Mouse (Mus musculus): ENCODE measurements around the gene Pnpla3.
A peak's percentile ranks its signal among the peaks of the same experiment; 100 is the strongest.
"Not testable (repeated sequence)": the region's sequence is repeated elsewhere in the genome, so short reads cannot be mapped to it uniquely, and the experiment has no call there.

Gene Pnpla3

DNA sequence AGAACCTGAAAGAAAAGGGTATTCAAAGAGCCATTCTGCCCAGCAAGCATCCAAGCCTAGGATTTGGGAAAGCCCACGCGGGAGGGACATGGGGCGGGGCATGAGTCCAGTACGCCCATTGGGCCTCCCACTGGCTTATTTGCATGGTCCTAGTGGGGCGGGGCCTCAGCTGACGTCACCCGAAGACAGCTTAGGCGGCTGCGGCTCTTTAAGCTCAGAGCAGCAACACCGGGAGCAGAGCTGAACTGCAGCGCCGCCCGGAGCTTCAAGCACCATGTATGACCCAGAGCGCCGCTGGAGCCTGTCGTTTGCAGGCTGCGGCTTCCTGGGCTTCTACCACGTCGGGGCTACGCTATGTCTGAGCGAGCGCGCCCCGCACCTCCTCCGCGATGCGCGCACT is at the start of gene Pnpla3:
Gene Pnpla3 (plus strand): TSS at position 238 of the 400 bp plus-strand sequence.
- DNase-seq (ENCODE audit: low spot score), result peak; percentile 98

DNA sequence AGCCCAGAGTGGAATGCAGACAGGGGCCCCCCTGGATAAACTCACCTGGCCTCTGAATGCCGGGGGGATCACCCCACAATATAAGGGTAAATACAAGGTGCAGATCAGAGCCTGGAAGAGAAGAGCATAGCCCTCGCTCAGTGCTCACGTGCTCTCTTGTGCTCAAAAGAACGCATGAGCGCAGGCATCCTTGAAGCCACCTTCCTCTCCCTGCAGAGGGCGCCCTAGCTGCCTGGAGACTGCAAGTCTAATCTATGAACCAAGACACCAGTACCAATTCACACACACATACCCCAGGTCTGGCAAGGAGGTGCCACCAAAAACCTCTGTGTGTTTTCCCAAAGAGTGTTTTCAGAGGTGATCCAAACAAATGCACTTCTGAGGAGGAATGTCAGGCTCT is 47.0 kb upstream of the Pnpla3 start:
- DNase-seq (ENCODE audit: low spot score), result peak; percentile 50

DNA sequence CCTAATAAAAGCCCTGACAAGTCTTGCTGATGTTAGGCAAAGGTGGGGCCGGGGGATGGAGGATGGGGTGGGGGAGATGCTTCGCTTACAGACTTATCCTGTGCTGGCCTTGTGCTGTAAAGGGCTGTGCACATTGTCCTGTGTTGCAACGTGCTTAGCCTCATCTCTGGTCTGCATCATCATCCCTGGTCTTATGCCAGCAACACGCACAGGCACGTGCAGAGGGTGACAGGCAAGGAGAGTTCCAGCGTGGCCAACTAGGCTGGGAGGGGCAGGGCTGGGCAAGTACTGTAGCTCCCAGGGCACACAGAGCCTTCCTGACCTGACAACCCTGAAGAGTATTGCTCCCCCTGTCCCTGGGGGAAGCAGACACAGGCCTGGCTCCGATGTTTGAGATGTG is 46.6 kb upstream of the Pnpla3 start:
- DNase-seq (ENCODE audit: low spot score), result no peak

DNA sequence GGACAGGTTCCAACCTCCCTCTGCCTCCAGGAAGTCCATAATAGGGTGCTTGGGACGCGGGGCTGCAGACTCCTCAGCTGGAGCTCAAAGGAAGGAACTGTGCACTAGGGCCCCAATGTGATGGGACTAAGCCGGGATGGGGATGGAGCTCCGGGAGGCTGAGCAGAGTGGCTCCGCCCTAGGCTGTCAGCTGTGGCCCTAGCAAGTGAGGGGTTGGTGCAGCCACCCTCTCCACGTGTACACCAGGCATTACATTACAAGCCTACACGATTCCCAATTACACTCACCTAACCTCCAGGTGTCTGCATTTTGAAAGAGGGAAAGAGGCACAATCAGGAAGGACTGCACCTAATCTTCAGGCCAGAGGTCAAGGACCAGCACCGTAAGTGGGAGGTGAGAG is 44.6 kb upstream of the Pnpla3 start, which contains the start of gene Pnpla5:
Gene Pnpla5 (minus strand): TSS at position 101 of the 400 bp plus-strand sequence.
- no peak for DNase-seq (ENCODE audit: low spot score)

DNA sequence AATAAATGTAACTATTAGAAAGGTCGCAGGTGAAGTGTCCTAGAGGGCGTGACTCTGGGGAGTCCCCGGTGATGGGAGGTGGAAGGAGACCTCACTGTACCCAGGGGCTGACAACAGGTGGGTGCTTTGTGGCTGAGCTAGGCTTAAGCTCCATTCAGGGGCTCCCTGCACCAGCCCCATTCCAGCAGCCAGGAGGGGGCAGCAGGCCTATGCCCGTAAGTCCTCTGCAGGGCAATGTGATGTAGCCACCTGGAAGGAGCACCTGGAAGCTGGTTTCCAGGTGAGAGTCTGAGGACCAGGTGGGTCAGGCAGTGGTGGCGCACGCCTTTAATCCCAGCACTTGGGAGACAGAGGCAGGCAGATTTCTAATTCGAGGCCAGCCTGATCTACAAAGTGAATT is 43.6 kb upstream of the Pnpla3 start:
- no peak for DNase-seq (ENCODE audit: low spot score)

DNA sequence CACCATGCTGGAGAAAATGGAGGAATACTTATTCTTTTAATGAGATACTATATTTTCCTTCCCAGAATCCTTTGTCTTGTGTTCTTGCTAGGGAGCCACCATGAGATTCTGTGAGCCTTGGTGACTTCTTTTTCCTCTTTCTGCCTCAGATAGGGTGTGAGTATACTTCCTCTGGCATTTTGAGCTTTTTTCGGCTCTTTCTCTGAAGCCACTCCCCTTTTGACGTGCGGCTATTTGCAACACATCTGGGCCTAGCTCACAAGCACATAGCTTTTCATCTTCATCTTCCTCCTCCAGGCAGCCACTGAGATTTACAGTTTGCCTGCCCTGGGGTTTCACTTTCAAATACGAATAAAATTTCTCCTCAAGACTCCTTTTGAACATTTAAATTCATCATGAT is 41.2 kb upstream of the Pnpla3 start:
- no peak for DNase-seq (ENCODE audit: low spot score)

DNA sequence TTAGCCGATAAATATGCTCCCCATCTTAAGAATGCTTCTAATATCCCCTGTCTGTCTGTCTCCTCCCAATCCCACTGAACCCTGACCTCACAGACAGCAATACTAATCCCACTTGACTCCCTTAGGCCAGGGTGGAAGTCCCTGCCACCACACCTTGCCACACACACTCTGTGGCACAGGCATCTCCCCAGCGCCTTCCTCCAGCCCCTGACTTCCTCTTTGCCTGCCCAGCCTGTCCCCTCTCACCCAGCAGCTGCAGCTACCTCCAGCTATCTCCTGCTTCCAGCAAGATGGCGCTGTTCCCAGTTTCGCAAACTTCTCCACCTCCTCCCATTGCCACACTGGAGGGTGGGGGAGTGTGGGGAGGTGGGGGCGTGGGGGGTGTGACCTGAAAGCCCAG is 40.8 kb upstream of the Pnpla3 start:
- DNase-seq (ENCODE audit: low spot score), result no peak

DNA sequence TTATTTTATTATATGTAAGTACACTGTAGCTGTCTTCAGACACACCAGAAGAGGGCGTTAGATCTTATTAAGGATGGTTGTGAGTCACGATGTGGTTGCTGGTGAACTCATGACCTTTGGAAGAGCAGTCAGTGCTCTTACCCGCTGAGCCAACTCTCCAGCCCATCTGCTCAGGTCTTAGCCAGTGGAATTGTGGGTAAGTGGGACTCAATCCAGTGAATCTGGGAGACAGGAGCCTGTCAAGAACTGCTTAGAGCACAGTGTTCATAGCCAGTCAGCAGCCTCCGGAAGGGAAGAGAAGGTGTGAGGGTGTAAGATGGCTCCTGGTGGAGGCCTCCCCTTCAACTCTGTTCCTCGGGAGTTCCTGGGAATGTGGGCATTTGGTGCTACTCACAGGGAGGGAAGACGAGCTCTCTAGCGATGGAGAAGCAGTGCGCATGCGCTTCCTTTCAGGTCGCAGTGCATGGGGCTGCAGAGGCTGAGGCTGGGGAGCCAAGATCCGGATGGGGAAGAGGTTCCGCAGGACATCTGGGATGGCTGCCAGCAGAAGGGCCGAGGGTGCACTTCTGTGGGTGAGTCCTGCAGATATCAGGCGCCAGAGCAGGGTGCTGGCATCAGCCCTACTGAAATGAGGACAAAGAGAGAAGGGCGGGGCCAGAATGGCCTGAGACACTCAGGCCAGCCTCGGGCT is 36.4 kb upstream of the Pnpla3 start:
- DNase-seq (ENCODE audit: low spot score), result no peak

DNA sequence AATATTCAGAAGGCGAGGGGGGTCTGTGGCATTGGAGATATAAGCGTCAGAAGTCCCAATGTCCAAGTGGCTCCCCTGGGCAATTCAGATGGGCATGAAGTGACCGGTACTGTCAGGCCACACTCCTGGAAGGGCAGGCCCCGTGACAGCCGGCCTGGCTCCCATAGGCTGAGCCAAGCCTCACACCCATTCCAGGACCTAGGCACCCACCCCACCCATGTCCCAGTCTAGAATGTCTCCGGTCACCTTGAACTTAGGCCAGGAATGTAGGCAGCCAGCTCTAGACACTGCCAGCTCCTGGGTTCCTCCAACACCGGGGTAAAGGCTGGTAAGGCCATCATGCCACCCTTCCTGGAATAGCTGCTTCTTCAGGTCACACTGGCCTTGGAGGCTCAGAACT is 35.7 kb upstream of the Pnpla3 start:
- no peak for DNase-seq (ENCODE audit: low spot score)

DNA sequence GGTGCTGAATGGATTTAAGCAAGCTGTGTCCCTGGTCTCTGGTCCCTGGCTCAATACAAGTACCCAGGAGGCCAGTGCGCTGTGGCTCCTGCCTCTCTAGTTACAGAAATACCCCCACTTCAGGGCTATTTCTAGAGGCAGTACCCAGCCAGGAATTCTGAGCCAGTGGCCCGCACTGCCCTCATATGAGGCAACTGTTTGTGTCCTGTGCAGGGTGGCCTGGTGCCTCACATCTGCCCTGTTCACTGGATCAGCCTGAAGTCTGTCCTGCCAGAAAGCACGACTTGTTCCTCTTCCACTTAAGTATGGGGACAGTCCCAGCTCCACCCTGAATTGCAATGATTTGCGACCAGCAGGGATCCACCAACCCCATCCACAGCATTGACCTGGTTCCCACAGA is 34.2 kb upstream of the Pnpla3 start:
- DNase-seq (ENCODE audit: low spot score), result no peak

DNA sequence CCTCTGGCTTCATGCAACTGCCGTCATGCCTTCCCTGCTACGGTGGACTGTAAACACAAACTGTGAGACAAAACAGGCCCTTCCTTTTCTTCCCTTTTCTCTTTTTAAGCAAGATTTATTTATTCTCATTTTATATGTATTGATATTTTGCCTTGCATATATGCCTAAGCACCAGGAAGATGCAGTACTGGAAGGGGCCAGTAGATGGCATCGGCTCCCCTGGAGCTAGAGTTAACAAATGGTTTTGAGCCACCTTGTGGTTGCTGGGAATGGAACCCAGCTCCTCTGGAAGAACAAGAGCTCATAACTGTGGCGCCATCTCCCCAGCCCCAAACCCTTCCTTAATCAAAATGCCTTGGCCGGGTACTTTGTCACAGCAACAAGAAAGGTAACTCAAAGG is 32.2 kb upstream of the Pnpla3 start:
- peak; percentile 61 for DNase-seq (ENCODE audit: low spot score)

DNA sequence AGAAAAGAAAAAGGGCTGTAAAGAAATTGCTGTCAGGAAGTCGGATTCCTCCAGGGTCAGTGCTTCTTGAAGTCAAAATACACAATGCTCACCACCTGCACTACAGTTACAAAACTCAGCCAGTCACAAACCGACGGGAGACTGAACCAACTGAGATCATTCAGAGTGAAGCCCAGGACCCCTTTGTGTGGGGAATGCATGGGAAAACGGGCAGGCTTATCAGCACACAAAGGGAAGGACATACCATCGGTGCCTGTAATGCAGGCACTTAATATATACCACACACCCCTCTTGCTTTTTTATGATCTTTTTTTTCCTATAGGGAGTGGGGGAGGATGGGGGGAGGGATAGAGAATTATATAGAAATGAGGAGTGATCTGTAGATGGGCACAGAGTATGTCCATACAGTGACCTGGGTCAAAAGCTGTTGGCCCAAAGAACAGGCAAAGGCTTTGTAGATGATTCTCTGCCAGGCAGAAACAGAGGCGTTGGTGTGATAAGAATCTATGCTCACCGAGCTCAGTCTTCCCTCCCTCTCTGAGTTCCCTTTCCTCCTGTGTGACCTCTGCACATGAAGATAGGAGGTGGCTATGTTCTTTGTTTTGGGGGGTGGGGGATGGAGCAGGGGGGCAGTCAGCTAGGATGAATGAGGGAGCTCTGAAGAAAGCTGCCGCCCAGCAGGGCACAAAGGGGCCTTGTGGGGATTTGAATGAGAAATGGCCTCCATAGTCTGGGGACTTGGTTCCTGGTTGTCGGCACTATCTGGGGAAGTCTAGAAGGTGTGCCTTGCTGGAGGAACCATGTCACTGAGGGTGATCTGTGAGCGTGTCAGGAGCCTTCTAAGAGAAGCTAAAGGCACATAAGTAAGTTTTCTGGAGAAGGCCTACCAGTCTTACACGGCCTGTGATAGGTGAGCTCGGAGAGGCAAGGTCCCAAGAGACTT is 30.9 kb upstream of the Pnpla3 start:
- no peak for DNase-seq (ENCODE audit: low spot score)

DNA sequence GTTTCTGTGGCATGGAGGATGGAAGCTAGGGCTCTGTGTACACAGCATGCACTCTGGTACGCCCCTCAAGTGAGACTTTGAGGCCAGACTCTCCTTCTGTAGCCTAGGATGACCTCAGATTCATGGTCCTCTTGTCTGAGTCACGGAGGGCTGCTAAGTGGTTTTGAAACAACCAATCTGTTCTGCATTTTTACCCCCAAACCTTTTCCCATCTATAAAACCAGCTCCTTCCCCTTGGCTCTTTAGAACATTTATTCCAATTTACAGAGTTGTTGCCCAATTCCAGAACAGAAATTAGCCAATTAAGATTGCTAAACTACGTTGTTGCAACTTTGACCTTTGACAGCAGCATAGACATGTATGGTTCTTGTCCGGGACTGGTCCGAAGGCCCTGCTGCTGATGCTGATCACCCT is 28.0 kb upstream of the Pnpla3 start:
- no peak for DNase-seq (ENCODE audit: low spot score)

DNA sequence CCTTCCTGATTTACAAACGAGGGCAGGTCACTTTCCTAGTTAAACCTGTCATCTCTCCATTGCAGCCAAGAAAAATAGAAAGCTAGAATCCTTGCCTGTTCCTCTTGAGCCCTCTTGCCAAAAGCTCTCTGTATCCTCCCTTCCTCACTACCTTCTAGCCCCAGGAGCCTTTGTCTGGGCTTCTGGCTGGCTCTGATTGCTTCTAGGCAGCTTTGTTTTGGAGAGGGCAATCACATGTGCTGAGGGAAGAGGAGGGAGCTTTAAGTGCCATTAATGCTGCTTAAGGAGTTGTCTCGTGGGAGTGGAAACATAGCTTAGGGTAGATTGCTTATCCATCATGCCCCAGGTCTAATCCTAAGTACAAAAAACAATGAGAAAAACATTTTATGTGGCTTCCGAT is 27.5 kb upstream of the Pnpla3 start:
- no peak for DNase-seq (ENCODE audit: low spot score)

DNA sequence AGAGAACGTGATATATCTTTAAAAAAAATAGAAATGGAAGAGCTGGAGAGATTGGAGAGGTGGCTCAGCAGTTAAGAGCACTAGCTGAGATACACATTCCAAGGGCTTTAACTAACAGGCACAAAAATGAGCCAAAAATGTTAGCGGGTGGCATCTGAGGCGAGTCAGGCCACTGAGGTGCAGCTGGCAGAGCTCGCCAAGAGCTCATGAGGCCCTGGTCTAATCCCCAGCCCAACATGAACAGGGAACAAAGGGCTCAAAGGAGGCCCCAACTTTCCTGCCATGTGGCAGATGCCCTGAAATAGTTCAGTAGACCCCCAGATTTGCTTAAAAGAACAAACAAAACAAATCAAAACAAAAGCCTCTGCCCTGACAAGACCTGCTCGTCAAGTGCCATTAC is 26.7 kb upstream of the Pnpla3 start:
- no peak for DNase-seq (ENCODE audit: low spot score)

DNA sequence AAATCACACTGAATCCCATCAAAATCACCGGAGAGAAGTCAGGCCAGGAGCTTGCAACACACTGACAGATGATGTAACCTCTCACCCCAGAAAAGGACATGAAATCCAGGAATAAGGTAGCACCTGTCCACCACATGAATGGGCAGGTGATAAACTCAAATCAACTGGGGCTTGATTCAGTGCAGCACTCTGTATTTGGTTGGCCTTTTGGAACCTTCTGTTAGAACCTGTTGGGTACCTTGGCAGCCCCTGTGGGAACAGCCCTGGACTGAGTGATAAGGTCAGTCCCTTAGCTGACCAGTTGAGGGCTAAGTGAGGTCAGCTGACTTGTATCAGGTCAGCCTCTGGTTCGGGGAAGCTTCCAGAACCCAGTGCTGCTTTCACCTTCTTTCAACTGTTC is 11.5 kb upstream of the Pnpla3 start:
- no peak for DNase-seq (ENCODE audit: low spot score)

DNA sequence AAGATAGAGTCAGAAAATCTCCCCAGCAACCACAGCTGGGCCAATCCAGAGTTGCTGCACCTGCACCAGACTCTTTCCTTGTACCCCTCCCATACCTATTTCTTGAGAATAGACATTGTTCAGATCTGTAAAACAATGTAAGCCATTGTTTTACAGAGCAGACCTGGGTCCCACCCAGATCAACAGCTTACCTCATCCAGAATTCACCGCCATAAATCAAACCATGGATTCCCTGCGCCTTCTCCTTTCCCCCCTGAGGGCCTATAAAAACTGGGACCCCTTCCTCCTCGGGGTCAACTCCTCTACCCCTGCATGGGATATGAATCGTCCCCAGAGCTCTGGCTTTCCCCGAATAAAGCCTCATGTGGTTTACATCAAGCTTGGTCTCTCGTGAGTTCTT is 10.1 kb upstream of the Pnpla3 start:
- DNase-seq (ENCODE audit: low spot score), result not testable (repeated sequence)

DNA sequence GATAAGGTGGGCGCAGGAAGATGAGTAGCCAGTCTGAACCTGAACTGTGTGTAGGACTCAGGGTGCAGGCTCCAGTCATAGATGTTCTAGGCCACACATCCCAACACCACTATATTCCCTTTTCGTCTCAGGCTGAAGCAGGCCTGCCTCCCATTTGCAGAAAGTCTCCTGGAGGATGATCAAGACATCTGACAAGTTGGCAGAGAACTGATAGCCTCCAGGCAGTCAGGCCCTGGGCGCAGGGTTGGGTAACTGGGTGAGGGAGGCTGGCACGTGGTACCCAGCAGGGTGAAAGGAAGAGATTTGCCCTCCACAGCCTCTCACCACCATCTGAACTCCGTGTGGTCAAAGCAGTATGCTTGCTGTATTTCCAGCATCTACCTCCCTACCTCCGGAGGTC is 5.8 kb upstream of the Pnpla3 start:
- no peak for DNase-seq (ENCODE audit: low spot score)

DNA sequence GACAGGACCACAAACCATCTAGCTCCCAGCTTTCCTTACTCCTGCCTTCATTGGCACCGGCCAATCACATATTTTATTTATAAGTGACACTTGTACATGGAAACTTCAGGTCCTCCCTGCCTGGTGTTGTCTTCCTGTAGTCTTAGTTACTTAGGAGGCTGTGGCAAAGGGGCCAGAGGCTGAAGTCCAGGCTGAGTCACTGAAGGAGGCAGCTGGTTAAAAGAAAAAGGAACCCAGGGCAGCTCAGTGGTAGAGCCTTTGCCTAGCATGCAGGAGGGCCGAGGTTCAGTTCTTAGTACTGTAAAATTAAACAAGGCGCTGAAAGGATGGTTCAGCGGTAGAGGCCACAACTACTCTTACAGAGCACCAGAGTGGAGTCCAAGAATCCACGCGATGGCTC is 819 bp upstream of the Pnpla3 start:
- no peak for DNase-seq (ENCODE audit: low spot score)

DNA sequence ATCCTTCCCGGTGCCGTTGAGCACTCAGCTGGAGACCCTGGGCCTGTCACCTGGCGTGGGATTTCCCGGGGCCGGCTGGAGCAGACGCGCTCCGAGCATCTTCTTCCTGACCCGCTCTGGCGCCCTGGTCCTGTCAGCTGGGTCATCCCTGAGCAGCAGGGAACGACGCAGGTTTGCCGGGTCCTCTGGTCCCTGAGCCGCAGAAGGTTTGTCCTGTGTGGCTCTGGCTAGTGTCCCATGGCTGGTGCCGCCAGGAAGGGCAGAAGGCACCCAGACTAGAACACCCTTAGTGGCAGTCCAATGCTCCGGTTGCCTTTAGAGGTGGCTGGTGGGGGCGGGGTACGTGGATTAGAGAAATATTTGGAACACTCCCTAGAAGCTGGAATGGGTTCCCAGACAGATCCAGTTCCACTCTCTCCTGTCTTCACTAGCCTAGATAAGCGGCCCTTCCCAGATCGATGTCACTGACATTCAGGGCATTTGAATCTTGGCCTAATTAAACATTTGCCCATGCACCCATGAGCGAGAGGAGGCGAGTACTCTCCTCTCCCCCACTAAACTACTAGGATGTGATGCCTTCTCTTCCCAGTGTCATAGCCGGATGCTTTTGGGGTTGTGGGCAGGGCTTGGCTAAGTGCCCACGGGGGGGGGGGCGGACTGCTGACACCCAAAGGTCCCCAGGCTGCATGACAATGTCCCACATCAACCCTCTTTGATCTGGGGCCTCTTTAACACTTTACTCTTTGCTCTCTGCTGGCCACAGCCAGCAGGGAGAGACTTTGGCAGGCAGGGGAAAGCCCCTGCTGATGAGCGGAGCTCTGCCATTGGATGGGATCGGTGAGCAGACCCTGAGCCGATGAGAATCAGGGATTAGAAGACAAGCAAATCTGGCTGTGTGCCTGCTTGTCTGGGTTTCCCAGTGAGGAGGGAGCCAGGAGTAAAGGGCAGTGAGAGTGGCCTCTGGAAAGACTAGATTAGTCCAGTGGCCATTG is 829 bp downstream of the Pnpla3 start:
- DNase-seq (ENCODE audit: low spot score), result peak; percentile 54

DNA sequence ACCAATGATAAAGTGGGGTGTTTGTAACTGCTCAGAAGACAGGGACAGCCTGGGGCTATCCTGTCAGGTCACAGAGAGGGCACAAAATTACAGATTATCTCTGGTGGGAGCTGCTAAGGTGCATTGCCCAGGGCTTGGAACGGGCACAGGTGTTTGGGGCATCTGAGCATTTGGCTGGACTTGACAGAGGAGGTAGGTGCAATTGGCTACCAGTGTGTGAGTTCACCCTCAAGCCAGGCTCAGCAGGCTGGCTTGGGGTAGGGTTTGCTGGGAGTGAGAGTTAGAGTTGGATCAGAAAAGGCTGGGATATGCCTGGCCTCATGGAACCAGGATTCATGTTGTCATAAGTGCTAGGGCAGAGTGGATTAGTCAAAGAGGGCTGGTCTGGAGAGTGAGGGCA is 1.9 kb downstream of the Pnpla3 start:
- no peak for DNase-seq (ENCODE audit: low spot score)

DNA sequence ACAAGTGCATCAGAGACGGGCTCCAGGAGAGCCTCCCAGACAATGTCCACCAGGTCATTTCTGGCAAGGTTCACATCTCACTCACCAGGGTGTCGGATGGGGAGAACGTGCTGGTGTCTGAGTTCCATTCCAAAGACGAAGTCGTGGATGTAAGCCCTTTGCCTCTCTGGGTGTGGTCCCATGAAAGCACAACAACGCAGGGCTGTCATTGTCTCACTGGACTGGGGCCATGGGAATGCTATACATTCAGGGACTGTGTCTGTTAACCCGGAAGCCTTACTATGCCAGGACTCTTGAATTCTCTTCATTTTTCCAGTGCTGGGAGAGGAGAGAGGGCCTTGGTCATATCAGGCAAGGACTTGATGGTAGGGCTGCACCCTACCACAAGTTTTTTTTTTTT is 3.5 kb downstream of the Pnpla3 start:
- DNase-seq (ENCODE audit: low spot score), result no peak

Data from retina, embryonic 14.5 days (tissue).